Mouse (Mus musculus) brain, embryonic 14.5 days (tissue): ENCODE data around the gene Lsp1. TPM values are rescaled to one million over a fixed set of nuclear protein-coding genes. Genes with fewer than 3 reads are reported as not detected.

Experiments
- DNase-seq: peaks from one replicate; pipeline ENCODE4 v3.0.0-alpha.2; 2011; ENCODE audit warnings: low read depth
- CTCF ChIP-seq: fragments of 200-500 bp; IDR thresholded peaks from 2 replicates; pipeline ENCODE4 v1.5.1; 2012; ENCODE audit warnings: inconsistent platforms, mild to moderate bottlenecking, moderate library complexity, borderline replicate concordance; ENCODE audit not compliant: insufficient read depth, insufficient read length; ENCODE audit errors: extremely low read depth
- POLR2A ChIP-seq: fragments of 200-500 bp; IDR thresholded peaks from 2 replicates; pipeline ENCODE4 v1.6.1; 2012; ENCODE audit warnings: mild to moderate bottlenecking, inconsistent platforms, borderline replicate concordance; ENCODE audit not compliant: poor library complexity, insufficient read depth, insufficient read length, severe bottlenecking; ENCODE audit errors: extremely low read depth
- polyA plus RNA-seq: library from polyadenylated mRNA; depleted of rRNA; stranded (reverse); fragments of >200 nt; gene quantifications from 2 replicates; pipeline ENCODE4 v1.2.3, GENCODE M21; 2012; rRNA removed

Lsp1 gene
- polyA plus RNA-seq, 1 experiment, result 7.6 TPM

GRCm38 (mm10) chr7:142537181-142537580 lies 76.6 kb downstream of the Lsp1 start:
- TF ChIP-seq POLR2A (no peak), CTCF (no peak)
- DNase-seq, result no peak

- peak; percentile 70 for TF ChIP-seq CTCF
- TF ChIP-seq POLR2A, result no peak
Measured at GRCm38 (mm10) chr7:142537879-142538278, 77.3 kb downstream of the Lsp1 start.

GRCm38 (mm10) chr7:142538291-142538690 lies 77.7 kb downstream of the Lsp1 start:
- no peak for TF ChIP-seq CTCF
- no peak for TF ChIP-seq POLR2A
- DNase-seq, result no peak

More at GRCm38 (mm10) chr7:142537879-142538278, 77.3 kb downstream of the Lsp1 start:
- peak; percentile 83 for DNase-seq

- DNase-seq, result no peak
- TF ChIP-seq POLR2A (no peak), CTCF (no peak)
Measured at GRCm38 (mm10) chr7:142538766-142539165, 78.2 kb downstream of the Lsp1 start.

- no peak for DNase-seq
- TF ChIP-seq CTCF, result no peak
- no peak for TF ChIP-seq POLR2A
Measured at GRCm38 (mm10) chr7:142539828-142540227, 79.2 kb downstream of the Lsp1 start.

GRCm38 (mm10) chr7:142542771-142543303 lies 82.2 kb downstream of the Lsp1 start:
- TF ChIP-seq CTCF (no peak), POLR2A (no peak)
- DNase-seq, result peak; percentile 19

Other genes starting within 250 kb of the Lsp1 start
- not detected in 2 replicates for gene Gm7579, start 248.9 kb upstream of the Lsp1 start, polyA plus RNA-seq
- gene Krtap5-5, start 230.8 kb upstream of the Lsp1 start, polyA plus RNA-seq, result not detected in 2 replicates
- not detected in 2 replicates for gene Gm40460, start 219.7 kb upstream of the Lsp1 start, polyA plus RNA-seq
- gene Gm2431, start 202.5 kb upstream of the Lsp1 start, polyA plus RNA-seq, result not detected in 2 replicates
- not detected in 2 replicates for gene Gm4559, start 186.4 kb upstream of the Lsp1 start, polyA plus RNA-seq
- not detected in 2 replicates for gene Krtap5-1, start 163.7 kb upstream of the Lsp1 start, polyA plus RNA-seq
- not detected in 2 replicates for gene Krtap5-4, start 157.3 kb upstream of the Lsp1 start, polyA plus RNA-seq
- gene Ifitm10, start 87.1 kb upstream of the Lsp1 start, polyA plus RNA-seq, result 2.8 and 2.9 TPM in 2 replicates
- 0.12 and 0.14 TPM in 2 replicates for gene Gm49369, start 78.1 kb upstream of the Lsp1 start, polyA plus RNA-seq
- gene Ctsd, start 72.8 kb upstream of the Lsp1 start, polyA plus RNA-seq, result 186 and 216 TPM in 2 replicates
- 0.23 and 0.44 TPM in 2 replicates for gene Syt8, start 26.0 kb upstream of the Lsp1 start, polyA plus RNA-seq
- gene Tnni2, start 19.0 kb upstream of the Lsp1 start, polyA plus RNA-seq, result 0.73 and 1.2 TPM in 2 replicates
- 0.68 and 1.9 TPM in 2 replicates for gene Tnnt3, start 38.0 kb downstream of the Lsp1 start, polyA plus RNA-seq
- 80.2 and 111 TPM in 2 replicates for gene Mrpl23, start 71.9 kb downstream of the Lsp1 start, polyA plus RNA-seq
- gene Igf2, start 206.0 kb downstream of the Lsp1 start, polyA plus RNA-seq, result 234 and 457 TPM in 2 replicates
- 0.06 and 0.34 TPM in 2 replicates for gene Gm49394, start 209.1 kb downstream of the Lsp1 start, polyA plus RNA-seq